Mouse (Mus musculus) gastrocnemius, adult 18-20 months (tissue): Measurements from ENCODE around the gene Prune1. TPM values are rescaled to one million over a fixed set of nuclear protein-coding genes. Genes with fewer than 3 reads are reported as not detected.

Experiments used
- DNase-seq: peaks from one replicate; pipeline ENCODE4 v3.0.0; 2021; ENCODE audit warnings: low spot score
- total RNA-seq, 2 experiments: library from RNA; stranded (reverse); gene quantifications; 2 replicates each; pipeline ENCODE4 v1.2.3; 2021

The Prune1 gene
- total RNA-seq, 2 experiments from 2014 or later, result 51.3 to 56.0 TPM

DNA sequence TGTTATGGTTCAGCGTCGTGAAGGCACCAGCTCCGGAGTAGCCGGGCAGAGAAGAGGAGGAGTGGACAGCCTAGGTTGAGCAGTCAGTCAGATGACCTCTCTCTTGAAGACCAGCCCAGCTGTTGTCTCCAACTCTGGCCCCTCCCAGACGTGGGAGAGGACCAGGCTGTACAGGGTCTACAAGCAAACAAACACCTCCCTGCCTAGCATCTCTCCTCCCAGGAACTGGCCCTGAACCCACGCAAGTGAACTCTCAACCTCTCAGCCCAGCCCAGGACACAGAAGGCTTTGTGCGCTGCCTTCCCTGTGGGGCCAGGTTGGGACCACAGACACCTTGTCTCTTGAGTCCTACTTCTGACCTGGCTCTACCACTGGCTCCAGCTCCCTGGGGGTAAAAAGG, 25.2 kb upstream of the Prune1 start, which contains the start of gene Anxa9:
TSS of gene Anxa9 (minus strand) at position 77 of the 400 bp plus-strand sequence.
- DNase-seq, result no peak

GRCm38 (mm10) chr3:95306244-95306643, 24.4 kb upstream of the Prune1 start:
- no peak for DNase-seq

DNA sequence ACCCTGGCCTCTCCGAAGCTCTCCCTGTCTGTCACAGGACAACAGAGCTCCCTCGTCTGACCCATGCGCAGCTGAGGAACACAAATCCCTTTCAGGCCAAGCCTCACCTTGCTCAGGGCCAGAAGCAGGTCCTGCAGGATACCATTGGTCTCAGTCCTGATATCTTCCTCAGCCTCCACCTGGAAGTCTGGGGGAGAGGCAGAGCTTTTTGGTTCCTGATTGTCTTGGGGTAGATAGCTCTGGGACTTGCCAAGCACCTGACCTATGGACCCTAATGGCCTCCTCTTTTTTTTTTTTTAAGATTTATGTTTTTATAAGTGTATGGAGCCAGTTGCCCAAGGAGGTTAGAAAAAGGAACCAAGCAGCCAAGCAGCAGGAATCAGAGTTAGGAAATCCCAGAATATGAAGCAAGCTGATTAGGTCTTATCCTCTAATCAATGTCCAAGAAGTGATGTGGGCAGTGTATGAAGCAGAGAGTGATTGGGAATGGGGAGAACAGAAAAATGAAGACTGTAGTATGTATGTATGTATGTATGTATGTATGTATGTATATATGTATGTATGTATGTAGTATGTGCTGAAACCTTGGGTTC, 19.4 kb upstream of the Prune1 start:
- no peak for DNase-seq

GRCm38 (mm10) chr3:95298018-95298417, 16.1 kb upstream of the Prune1 start:
- no peak for DNase-seq

- DNase-seq, result peak; percentile 46
Observed at GRCm38 (mm10) chr3:95296103-95296469, 14.2 kb upstream of the Prune1 start.

GRCm38 (mm10) chr3:95295321-95296102, 13.6 kb upstream of the Prune1 start:
- no peak for DNase-seq

DNA sequence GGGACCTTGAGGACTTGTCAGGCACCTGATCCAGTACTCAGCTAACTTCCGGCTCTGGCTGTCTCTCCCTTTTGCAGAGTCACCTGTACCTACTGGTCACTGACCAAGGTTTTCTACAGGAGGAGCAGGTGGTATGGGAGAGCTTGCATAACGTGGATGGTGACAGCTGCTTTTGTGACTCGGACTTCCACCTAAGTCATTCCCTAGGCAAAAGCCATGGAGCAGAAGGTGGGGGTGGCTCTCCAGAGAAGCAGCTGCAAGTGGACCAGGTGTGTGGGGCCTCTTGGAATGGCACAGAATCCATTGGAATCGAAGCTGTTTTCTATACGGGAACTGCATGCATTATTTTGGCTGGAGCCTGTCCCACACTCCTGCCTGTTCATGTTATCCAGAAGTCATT, 12.8 kb upstream of the Prune1 start:
- no peak for DNase-seq

- DNase-seq, result no peak
Observed at GRCm38 (mm10) chr3:95294316-95294715, 12.4 kb upstream of the Prune1 start.

DNA sequence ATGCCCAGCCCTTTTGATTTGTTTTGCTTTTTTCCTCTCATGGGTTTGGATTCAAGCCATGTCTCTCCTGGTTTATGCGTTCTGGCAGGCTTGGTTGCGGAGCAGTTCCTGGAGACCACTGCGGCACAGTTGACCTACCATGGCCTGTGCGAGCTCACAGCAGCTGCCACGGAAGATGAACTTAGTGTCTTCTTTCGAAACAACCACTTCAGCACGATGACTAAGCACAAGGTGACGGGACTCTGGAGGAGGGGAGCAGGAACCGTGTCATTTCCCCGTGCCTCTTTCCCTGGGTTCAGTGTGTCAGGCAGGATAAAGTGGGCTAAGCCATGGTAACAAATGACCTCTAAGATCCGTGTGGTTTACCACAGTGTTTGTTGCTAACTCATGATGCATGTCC, 11.7 kb upstream of the Prune1 start:
- no peak for DNase-seq

DNA sequence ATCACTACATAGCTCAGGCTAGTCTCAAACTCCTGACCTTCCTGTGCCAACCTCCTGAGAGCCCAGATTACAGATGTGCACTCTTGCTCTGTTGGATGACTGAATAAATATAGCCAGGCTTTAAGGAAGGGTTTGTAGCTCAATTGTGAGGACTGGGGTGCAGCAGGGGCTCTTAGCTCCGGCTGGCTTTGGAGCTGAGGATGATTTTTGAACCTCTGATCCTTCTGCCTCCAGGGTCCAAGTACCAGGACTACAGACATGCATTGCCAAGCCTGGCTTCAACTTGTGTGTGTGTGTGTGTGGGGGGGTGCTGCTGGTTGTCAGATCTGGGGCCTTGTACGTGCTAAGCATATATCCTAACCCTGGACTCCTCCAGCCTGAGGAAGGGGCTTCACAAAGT, 11.0 kb upstream of the Prune1 start:
- DNase-seq, result no peak

DNA sequence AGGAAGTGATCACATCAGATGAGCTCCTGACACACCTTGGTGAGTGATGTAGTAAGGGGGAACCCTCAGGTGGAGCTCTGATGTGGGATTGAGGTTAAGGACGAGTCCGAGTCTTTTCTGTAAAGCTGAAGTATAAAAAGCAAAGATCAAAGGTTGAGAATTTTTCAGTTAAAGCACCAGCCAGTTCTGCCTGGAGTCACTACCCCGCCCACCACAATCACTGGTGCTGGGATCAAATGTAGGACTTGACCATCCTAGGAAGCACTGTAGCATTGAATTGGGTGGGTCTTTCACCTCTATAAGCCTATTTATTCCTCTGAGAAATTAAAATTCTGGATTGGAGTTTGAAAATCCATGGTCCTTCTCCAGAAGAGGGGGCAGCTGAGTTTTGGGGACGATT, 9.2 kb upstream of the Prune1 start:
- DNase-seq, result no peak

- no peak for DNase-seq
Observed at GRCm38 (mm10) chr3:95290156-95290555, 8.3 kb upstream of the Prune1 start.

DNA sequence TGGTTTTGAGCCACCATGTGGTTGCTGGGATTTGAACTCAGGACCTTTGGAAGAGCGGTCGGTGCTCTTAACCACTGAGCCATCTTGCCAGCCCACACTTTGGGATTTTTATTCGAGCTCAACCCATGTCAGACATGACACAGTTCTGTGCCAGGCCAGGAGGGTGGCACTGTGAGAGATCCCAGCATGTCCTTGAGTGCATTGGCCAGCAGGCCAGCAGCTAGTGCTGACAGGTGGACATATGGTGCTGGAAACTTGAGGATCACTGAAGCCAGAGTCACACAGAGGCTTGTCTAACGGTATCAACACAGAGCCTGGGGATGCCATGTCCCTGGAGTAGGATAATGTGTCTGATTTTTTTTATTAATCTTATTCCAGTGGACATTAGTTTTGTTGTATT, 7.5 kb upstream of the Prune1 start:
- no peak for DNase-seq

GRCm38 (mm10) chr3:95287541-95287940, 5.7 kb upstream of the Prune1 start:
- DNase-seq, result no peak

GRCm38 (mm10) chr3:95286510-95286909, 4.6 kb upstream of the Prune1 start:
- DNase-seq, result no peak

GRCm38 (mm10) chr3:95286011-95286410, 4.1 kb upstream of the Prune1 start:
- DNase-seq, result no peak

GRCm38 (mm10) chr3:95285390-95285789, 3.5 kb upstream of the Prune1 start:
- no peak for DNase-seq

DNA sequence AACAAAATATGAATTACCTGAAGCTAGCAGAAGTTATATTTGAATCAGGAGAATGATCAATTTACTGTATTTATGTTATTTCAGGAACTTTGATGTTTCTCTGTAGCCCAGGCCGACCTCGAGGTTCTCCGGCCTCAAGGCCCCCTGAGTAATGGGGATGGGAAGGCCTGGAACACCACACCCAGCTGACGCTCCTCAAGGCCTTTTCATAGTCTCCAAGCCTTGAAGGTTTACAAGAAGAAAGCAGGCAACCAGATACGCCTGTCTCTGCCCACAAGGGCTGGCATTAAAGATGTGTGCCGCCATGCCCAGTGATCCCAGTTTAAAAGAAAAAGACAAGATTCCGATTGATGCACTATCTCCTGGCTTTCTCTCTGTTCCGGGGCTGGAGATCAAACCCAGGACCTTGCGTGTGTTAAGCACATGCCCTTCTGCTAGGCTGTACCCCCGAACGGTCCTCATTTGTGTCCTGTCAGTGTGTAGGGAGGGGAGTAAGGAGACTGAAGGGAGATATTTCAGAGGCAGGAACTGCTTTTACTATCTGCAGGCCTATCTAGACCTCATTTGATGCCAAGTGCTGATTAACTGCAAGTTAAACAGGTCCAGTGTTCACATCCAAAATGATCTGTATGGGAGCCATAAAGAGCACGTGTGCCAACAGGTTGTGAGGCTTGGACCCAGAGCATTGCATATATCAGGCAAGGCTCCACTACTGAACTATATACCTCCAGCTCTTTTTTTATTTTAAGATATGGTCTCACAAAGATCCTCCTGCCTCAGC, 2.8 kb upstream of the Prune1 start:
- no peak for DNase-seq

GRCm38 (mm10) chr3:95284062-95284461, 2.2 kb upstream of the Prune1 start:
- no peak for DNase-seq

GRCm38 (mm10) chr3:95283589-95283941, 1.7 kb upstream of the Prune1 start:
- DNase-seq, result no peak

- DNase-seq, result peak; percentile 84
Observed at GRCm38 (mm10) chr3:95282865-95283588, 1.2 kb upstream of the Prune1 start.

- DNase-seq, result peak; percentile 58
Observed at GRCm38 (mm10) chr3:95282381-95282864, 547 bp upstream of the Prune1 start.
